Mouse (Mus musculus) cerebellum, postnatal 4 days (tissue): Measurements from ENCODE around the gene Fhl3.
"Not testable (repeated sequence)": the region's sequence is repeated elsewhere in the genome, so short reads cannot be mapped to it uniquely, and the experiment has no call there.

ENCODE experiments used
- DNase-seq, 2 experiments: peaks; one replicate each; pipeline ENCODE4 v3.0.0; 2022; ENCODE audit warnings: low spot score in 2 of 2, mixed read lengths in 1 of 2

The Fhl3 gene

GRCm38 (mm10) chr4:124708518-124709477 lies 8.3 kb downstream of the Fhl3 start:
- peak in 1 of 2 experiments; percentile 51 for DNase-seq

GRCm38 (mm10) chr4:124709961-124710446 lies 9.5 kb downstream of the Fhl3 start:
- no peak for DNase-seq

- DNase-seq = no peak
Observed at GRCm38 (mm10) chr4:124710776-124711291, 10.3 kb downstream of the Fhl3 start.

- DNase-seq = no peak
Observed at GRCm38 (mm10) chr4:124712618-124713017, 12.1 kb downstream of the Fhl3 start.

GRCm38 (mm10) chr4:124713850-124714249 lies 13.3 kb downstream of the Fhl3 start:
- DNase-seq = not testable (repeated sequence)

GRCm38 (mm10) chr4:124714545-124715481 lies 14.3 kb downstream of the Fhl3 start, which contains the start of gene Sf3a3:
TSS of gene Sf3a3 (plus strand) at chr4:124714776.
- DNase-seq = peak; percentile 89 to 93

GRCm38 (mm10) chr4:124719101-124719500 lies 18.6 kb downstream of the Fhl3 start:
- no peak for DNase-seq

- no peak for DNase-seq
Observed at GRCm38 (mm10) chr4:124726121-124726520, 25.6 kb downstream of the Fhl3 start.

GRCm38 (mm10) chr4:124736952-124737351 lies 36.5 kb downstream of the Fhl3 start:
- DNase-seq = no peak

GRCm38 (mm10) chr4:124737486-124737885 lies 37.0 kb downstream of the Fhl3 start:
- DNase-seq = no peak

- no peak for DNase-seq
Observed at GRCm38 (mm10) chr4:124738013-124738412, 37.5 kb downstream of the Fhl3 start.

- no peak for DNase-seq
Observed at GRCm38 (mm10) chr4:124738783-124739182, 38.3 kb downstream of the Fhl3 start.

GRCm38 (mm10) chr4:124741376-124742343 lies 41.2 kb downstream of the Fhl3 start, which contains the start of gene Inpp5b:
TSS of gene Inpp5b (plus strand) at chr4:124741850.
- DNase-seq = peak; percentile 43 to 68

- no peak for DNase-seq
Observed at GRCm38 (mm10) chr4:124742839-124743238, 42.3 kb downstream of the Fhl3 start.

- DNase-seq = no peak
Observed at GRCm38 (mm10) chr4:124746577-124746976, 46.1 kb downstream of the Fhl3 start.

- DNase-seq = no peak
Observed at GRCm38 (mm10) chr4:124747851-124748250, 47.4 kb downstream of the Fhl3 start.

- peak; percentile 98 for DNase-seq
Observed at GRCm38 (mm10) chr4:124751300-124752250, 51.1 kb downstream of the Fhl3 start.

- DNase-seq = no peak
Observed at GRCm38 (mm10) chr4:124752281-124753199, 52.0 kb downstream of the Fhl3 start.
